Mouse (Mus musculus) limb, embryonic 15.5 days (tissue): ENCODE results near the gene Slc5a6. TPM values are rescaled to one million over a fixed set of nuclear protein-coding genes. Genes with fewer than 3 reads are reported as not detected.

Source experiments
- ATAC-seq: fragments of 200-750 bp; cut with Nextera tagmentation; 2 replicates; pipeline ENCODE4 v1.8.0; 2017; ENCODE audit warnings: low read depth, moderate TSS enrichment; ENCODE audit not compliant: insufficient number of reproducible peaks, low FRiP score, low TSS enrichment
- H3K27ac ChIP-seq: fragments of 300-500 bp; sonication (generic); 2 replicates; pipeline ENCODE4 v1.5.1; 2015; ENCODE audit warnings: moderate library complexity, mild to moderate bottlenecking, inconsistent platforms
- H3K27me3 ChIP-seq: fragments of 300-500 bp; sonication (generic); 2 replicates; pipeline ENCODE4 v1.6.1; 2015; ENCODE audit warnings: inconsistent platforms
- H3K36me3 ChIP-seq: fragments of 300-500 bp; sonication (generic); 2 replicates; pipeline ENCODE4 v1.6.1; 2015; ENCODE audit warnings: inconsistent platforms
- H3K4me1 ChIP-seq: fragments of 300-500 bp; sonication (generic); 2 replicates; pipeline ENCODE4 v1.6.1; 2015; ENCODE audit warnings: inconsistent platforms
- H3K4me2 ChIP-seq: fragments of 300-500 bp; sonication (generic); 2 replicates; pipeline ENCODE4 v1.6.1; 2015; ENCODE audit warnings: mild to moderate bottlenecking, inconsistent platforms
- H3K4me3 ChIP-seq: fragments of 300-500 bp; sonication (generic); 2 replicates; pipeline ENCODE4 v1.5.1; 2015; ENCODE audit warnings: mild to moderate bottlenecking, inconsistent platforms
- H3K9ac ChIP-seq: fragments of 300-500 bp; sonication (generic); 2 replicates; pipeline ENCODE4 v1.6.1; 2015; ENCODE audit warnings: inconsistent platforms
- H3K9me3 ChIP-seq: fragments of 300-500 bp; sonication (generic); 2 replicates; pipeline ENCODE4 v1.6.1; 2016; ENCODE audit warnings: inconsistent platforms
- WGBS: fragments of 180-500 bp; shearing (Covaris S2); methylation state at CpG from one replicate; pipeline ENCODE4 v1.1.7; 2015; 5-methylcytosine and 5-hydroxymethylcytosine counted together
- polyA plus RNA-seq: library from polyadenylated mRNA; unstranded; fragments of >200 nt; fragmentation: Nextera tagmentation; extraction: Ambion mirVana; gene quantifications from 2 replicates; pipeline ENCODE4 v1.2.1, GENCODE M21; 2015

The Slc5a6 gene
- polyA plus RNA-seq = 10.9 and 14.6 TPM in 2 replicates

GRCm38 (mm10) chr5:31048763-31049641, at the start of gene Slc5a6:
Gene Slc5a6, minus strand, starts transcription at chr5:31048924.
- Histone ChIP-seq H3K4me1 (peaks cover 8% of the 10 kb centered on the region), H3K27me3 (no peaks in the 10 kb centered on the region), H3K9ac (peak within 1 kb of the TSS; percentile 81), H3K4me2 (peak within 1 kb of the TSS; percentile 70), H3K36me3 (peaks cover 7% of the 10 kb centered on the region; the same call in 1 of the 2 replicates), H3K27ac (peak within 1 kb of the TSS; percentile 96), H3K4me3 (peak within 1 kb of the TSS; percentile 85), H3K9me3 (no peaks in the 10 kb centered on the region)
- no peak; the same call in 1 of the 2 replicates for ATAC-seq
- 1% methylated on average over 23 of the region's 23 CpGs for WGBS

- Histone ChIP-seq H3K4me3 (peak overlapping the region; percentile 28; the same call in 1 of the 2 replicates), H3K9ac (no peak overlapping the region)
Observed at GRCm38 (mm10) chr5:31095711-31096480, 47.2 kb upstream of the Slc5a6 start.

GRCm38 (mm10) chr5:31094799-31095691, 46.3 kb upstream of the Slc5a6 start:
- H3K4me1 ChIP-seq = peaks cover 38% of the 10 kb centered on the region
- no peaks in the 10 kb centered on the region for H3K9me3 ChIP-seq
- H3K27me3 ChIP-seq = peaks cover 90% of the 10 kb centered on the region
- H3K36me3 ChIP-seq = no peaks in the 10 kb centered on the region
- under 1% methylated on average over 59 of the region's 59 CpGs for WGBS
- ATAC-seq = no peak
- H3K4me2 ChIP-seq = peak overlapping the region; percentile 84
- H3K27ac ChIP-seq = no peak overlapping the region
- peak overlapping the region; percentile 28 for H3K4me3 ChIP-seq
- H3K9ac ChIP-seq = no peak overlapping the region

More at GRCm38 (mm10) chr5:31095711-31096480, 47.2 kb upstream of the Slc5a6 start:
- Histone ChIP-seq H3K27me3 (peaks cover 81% of the 10 kb centered on the region), H3K27ac (no peak overlapping the region), H3K9me3 (no peaks in the 10 kb centered on the region), H3K36me3 (no peaks in the 10 kb centered on the region), H3K4me2 (peak overlapping the region; percentile 84), H3K4me1 (peaks cover 38% of the 10 kb centered on the region)
- WGBS = 21% methylated on average over 11 of the region's 11 CpGs
- ATAC-seq = no peak

- Histone ChIP-seq H3K4me1 (peaks cover 38% of the 10 kb centered on the region), H3K4me2 (peak overlapping the region; percentile 84), H3K27ac (no peak overlapping the region), H3K9ac (no peak overlapping the region), H3K36me3 (no peaks in the 10 kb centered on the region), H3K27me3 (peaks cover 98% of the 10 kb centered on the region), H3K9me3 (no peaks in the 10 kb centered on the region), H3K4me3 (peak overlapping the region; percentile 45)
- WGBS = 3% methylated on average over 29 of the region's 29 CpGs
- no peak for ATAC-seq
Observed at GRCm38 (mm10) chr5:31094100-31094798, 45.5 kb upstream of the Slc5a6 start.

- WGBS = under 1% methylated on average over 48 of the region's 54 CpGs
- peak; percentile 49; the same call in 1 of the 2 replicates for ATAC-seq
- H3K4me2 ChIP-seq = peak overlapping the region; percentile 84
- H3K9ac ChIP-seq = no peak overlapping the region
- peak overlapping the region; percentile 45 for H3K4me3 ChIP-seq
- H3K4me1 ChIP-seq = peaks cover 38% of the 10 kb centered on the region
- H3K27ac ChIP-seq = no peak overlapping the region
- no peaks in the 10 kb centered on the region for H3K36me3 ChIP-seq
- H3K27me3 ChIP-seq = peaks cover 99% of the 10 kb centered on the region
- no peaks in the 10 kb centered on the region for H3K9me3 ChIP-seq
Observed at GRCm38 (mm10) chr5:31093151-31094041, 44.7 kb upstream of the Slc5a6 start.

- peak overlapping the region; percentile 45 for H3K4me3 ChIP-seq
- no peak for ATAC-seq
- H3K27ac ChIP-seq = no peak overlapping the region
- H3K36me3 ChIP-seq = no peaks in the 10 kb centered on the region
- H3K9ac ChIP-seq = no peak overlapping the region
- H3K4me1 ChIP-seq = peaks cover 38% of the 10 kb centered on the region
- 2% methylated on average over 47 of the region's 53 CpGs for WGBS
- H3K27me3 ChIP-seq = peaks cover 97% of the 10 kb centered on the region
- H3K4me2 ChIP-seq = peak overlapping the region; percentile 84
- H3K9me3 ChIP-seq = no peaks in the 10 kb centered on the region
Observed at GRCm38 (mm10) chr5:31092231-31092975, 43.7 kb upstream of the Slc5a6 start.

- no peak for ATAC-seq
- no peak overlapping the region for H3K9ac ChIP-seq
- no peak overlapping the region for H3K4me2 ChIP-seq
- no peak overlapping the region for H3K27ac ChIP-seq
- no peaks in the 10 kb centered on the region for H3K4me1 ChIP-seq
- no peaks in the 10 kb centered on the region for H3K9me3 ChIP-seq
- 75% methylated on average over 2 of the region's 2 CpGs for WGBS
- no peaks in the 10 kb centered on the region for H3K36me3 ChIP-seq
- H3K27me3 ChIP-seq = peaks cover 70% of the 10 kb centered on the region
- no peak overlapping the region for H3K4me3 ChIP-seq
Observed at GRCm38 (mm10) chr5:31087131-31087530, 38.4 kb upstream of the Slc5a6 start.

GRCm38 (mm10) chr5:31086606-31087005, 37.9 kb upstream of the Slc5a6 start:
- no peaks in the 10 kb centered on the region for H3K4me1 ChIP-seq
- peaks cover 64% of the 10 kb centered on the region for H3K27me3 ChIP-seq
- H3K9me3 ChIP-seq = no peaks in the 10 kb centered on the region
- WGBS = 29% methylated on average over 7 of the region's 7 CpGs
- ATAC-seq = no peak
- no peak overlapping the region for H3K4me3 ChIP-seq
- H3K9ac ChIP-seq = no peak overlapping the region
- H3K27ac ChIP-seq = no peak overlapping the region
- no peaks in the 10 kb centered on the region for H3K36me3 ChIP-seq
- H3K4me2 ChIP-seq = no peak overlapping the region

- no peak overlapping the region for H3K4me3 ChIP-seq
- H3K9ac ChIP-seq = no peak overlapping the region
- no peak overlapping the region for H3K27ac ChIP-seq
- no peaks in the 10 kb centered on the region for H3K9me3 ChIP-seq
- 0 out of 2 replicates have a peak, but pooled peaks cover 5% of the 10 kb centered on the region for H3K4me1 ChIP-seq
- peaks cover 38% of the 10 kb centered on the region for H3K27me3 ChIP-seq
- H3K36me3 ChIP-seq = peaks cover 2% of the 10 kb centered on the region
- H3K4me2 ChIP-seq = no peak overlapping the region
- 12% methylated on average over 8 of the region's 8 CpGs for WGBS
- no peak for ATAC-seq
Observed at GRCm38 (mm10) chr5:31083949-31084348, 35.2 kb upstream of the Slc5a6 start.
